Mouse (Mus musculus): ENCODE results near the gene Pla2g2e. TPM values are rescaled to one million over a fixed set of nuclear protein-coding genes. Genes with fewer than 3 reads are reported as not detected.
"Not testable (repeated sequence)": the region's sequence is repeated elsewhere in the genome, so short reads cannot be mapped to it uniquely, and the experiment has no call there.

The Pla2g2e gene
- polyA plus RNA-seq, 1 experiment from 2014 or later: not detected

DNA sequence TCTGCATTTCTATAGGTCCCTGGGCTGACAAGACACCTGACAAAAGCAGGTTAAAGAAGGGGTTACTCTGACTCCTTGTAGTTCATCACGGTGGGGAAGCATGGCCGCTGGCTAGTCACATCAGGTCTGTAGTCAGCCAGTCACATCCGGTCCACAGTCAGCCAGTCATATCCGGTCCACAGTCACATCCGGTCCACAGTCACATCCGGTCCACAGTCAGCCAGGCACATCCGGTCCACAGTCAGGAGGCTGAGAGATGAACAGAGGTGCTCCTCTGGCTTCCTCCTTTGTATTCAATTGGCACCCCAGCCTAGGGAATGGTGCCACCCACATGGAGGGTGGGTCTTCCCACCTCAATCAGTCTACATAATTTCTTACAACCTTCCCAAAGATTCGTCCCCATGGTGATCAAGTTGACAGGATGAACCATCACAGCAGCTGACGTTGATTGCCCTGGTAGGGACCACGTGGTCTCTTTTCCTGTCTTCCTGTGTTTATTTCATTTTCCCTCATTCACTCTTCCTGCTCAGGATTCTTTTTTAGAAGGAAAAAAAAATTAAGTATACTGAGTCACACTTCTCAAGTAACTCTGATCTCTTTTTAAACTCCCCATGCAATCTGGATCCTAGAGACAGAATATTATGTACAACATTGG, 14.3 kb upstream of the Pla2g2e start, which contains the start of gene Pla2g5:
TSS of gene Pla2g5 (minus strand) at position 139 of the 655 bp plus-strand sequence.
- no peaks in the 10 kb centered on the region for H3K9me3 ChIP-seq
- no peaks in the 10 kb centered on the region for H3K27me3 ChIP-seq (replicated peaks)
- no peaks in the 10 kb centered on the region for H3K36me3 ChIP-seq
- no peak within 1 kb of the TSS for H3K4me2 ChIP-seq
- no peak within 1 kb of the TSS for H3K9ac ChIP-seq
- H3K4me1 ChIP-seq: peaks cover 6% of the 10 kb centered on the region; the same call in 1 of the 2 replicates
- H3K27ac ChIP-seq: no peak within 1 kb of the TSS
- WGBS: 66% methylated on average over 10 of the region's 10 CpGs
- no peak within 1 kb of the TSS for H3K4me3 ChIP-seq (replicated peaks)
- ATAC-seq (ENCODE audit: insufficient read depth, low FRiP score, low read depth): no peak

DNA sequence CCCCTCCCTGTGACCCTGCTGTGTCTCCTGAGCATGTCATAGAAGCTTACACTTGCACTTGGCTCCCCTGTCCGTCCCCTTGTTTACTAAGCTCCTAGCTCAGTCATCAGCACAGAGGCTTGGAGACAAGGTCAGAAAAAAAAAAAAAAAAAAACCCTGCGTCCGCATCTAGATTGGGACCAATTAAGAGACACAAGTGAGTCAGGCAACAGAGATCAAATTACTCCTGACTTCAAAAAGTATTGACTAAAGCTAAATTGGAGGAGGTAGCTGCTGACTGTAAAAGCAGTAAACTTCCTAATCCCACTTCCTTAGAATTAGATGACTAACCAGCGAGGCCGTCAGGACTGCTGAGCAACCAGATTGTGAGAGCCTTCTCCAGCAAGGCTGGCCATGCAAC, 12.7 kb upstream of the Pla2g2e start:
- H3K4me2 ChIP-seq: no peak overlapping the region
- 45% methylated on average over 5 of the region's 5 CpGs for WGBS
- no peaks in the 10 kb centered on the region for H3K36me3 ChIP-seq
- H3K27me3 ChIP-seq (replicated peaks): no peaks in the 10 kb centered on the region
- H3K27ac ChIP-seq: no peak overlapping the region
- no peak overlapping the region for H3K4me3 ChIP-seq (replicated peaks)
- no peak for ATAC-seq (ENCODE audit: insufficient read depth, low FRiP score, low read depth)
- H3K9me3 ChIP-seq: no peaks in the 10 kb centered on the region
- H3K4me1 ChIP-seq: no peaks in the 10 kb centered on the region
- no peak overlapping the region for H3K9ac ChIP-seq

DNA sequence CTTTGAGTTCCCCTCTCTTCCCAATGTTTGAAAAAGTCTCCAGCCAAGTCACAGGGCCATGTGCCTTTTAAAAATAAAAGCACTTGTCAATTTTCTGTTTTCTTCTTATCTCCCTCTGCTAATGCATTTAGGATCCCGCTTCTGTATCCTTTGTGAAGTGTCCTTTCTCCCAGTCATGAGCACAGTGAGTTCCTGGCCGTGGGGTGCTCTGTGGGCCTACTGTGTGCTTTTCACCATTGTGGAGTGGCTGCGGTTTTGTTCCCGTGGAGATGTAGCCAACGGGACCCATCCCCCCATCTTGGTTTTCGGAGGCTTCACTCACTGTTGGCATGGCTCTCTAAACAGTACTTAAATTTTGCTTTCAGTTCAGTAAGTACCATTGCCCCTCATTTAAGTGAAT, 11.8 kb upstream of the Pla2g2e start:
- WGBS: 62% methylated on average over 6 of the region's 6 CpGs
- ATAC-seq (ENCODE audit: insufficient read depth, low FRiP score, low read depth): no peak
- H3K4me3 ChIP-seq (replicated peaks): no peak overlapping the region
- H3K9me3 ChIP-seq: no peaks in the 10 kb centered on the region
- no peaks in the 10 kb centered on the region for H3K36me3 ChIP-seq
- no peak overlapping the region for H3K27ac ChIP-seq
- no peak overlapping the region for H3K4me2 ChIP-seq
- H3K27me3 ChIP-seq (replicated peaks): no peaks in the 10 kb centered on the region
- no peak overlapping the region for H3K9ac ChIP-seq
- H3K4me1 ChIP-seq: no peaks in the 10 kb centered on the region

DNA sequence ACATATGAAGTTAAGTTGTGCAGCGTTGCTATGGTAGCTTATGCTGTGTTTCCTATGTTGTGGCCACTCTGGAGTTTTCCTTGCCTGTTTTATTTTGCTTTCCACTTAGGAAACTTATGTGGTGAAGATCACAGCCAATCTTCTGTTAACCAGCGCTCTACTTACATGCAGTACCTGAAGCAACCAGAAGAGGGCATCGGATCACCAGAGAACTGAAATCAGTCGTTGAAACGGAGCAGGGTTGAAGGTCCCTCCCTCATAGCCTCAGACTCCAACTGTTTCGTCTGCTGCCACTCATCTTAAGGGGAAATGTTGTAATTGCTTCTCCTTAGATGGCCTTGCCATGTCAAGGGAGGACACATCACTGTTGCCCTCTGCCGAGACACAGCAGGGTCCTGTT, 11.3 kb upstream of the Pla2g2e start:
- H3K36me3 ChIP-seq: no peaks in the 10 kb centered on the region
- no peak overlapping the region for H3K4me2 ChIP-seq
- H3K9ac ChIP-seq: no peak overlapping the region
- H3K27me3 ChIP-seq (replicated peaks): no peaks in the 10 kb centered on the region
- H3K4me1 ChIP-seq: no peaks in the 10 kb centered on the region
- no peak overlapping the region for H3K27ac ChIP-seq
- 9% methylated on average over 7 of the region's 7 CpGs for WGBS
- H3K9me3 ChIP-seq: no peaks in the 10 kb centered on the region
- no peak overlapping the region for H3K4me3 ChIP-seq (replicated peaks)
- no peak for ATAC-seq (ENCODE audit: insufficient read depth, low FRiP score, low read depth)

DNA sequence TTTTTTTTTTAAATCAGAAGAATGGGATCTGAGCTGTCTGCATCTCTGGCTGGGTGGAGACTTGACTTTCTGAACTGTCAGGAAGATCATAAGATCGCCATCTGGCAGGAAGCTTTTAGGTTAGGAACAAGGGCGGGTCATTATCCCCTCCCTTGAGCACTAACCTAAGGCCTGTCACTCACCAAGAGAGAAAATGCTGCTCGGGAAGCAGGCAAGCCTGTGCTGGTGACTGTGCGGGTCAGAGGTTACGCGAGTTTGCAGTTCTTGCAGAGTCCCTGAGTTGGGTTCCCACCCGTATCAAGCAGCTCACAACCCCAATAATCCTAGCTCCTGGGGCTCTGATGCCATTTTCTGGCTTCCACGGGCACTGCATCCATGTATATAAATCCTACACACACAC, 9.1 kb upstream of the Pla2g2e start:
- no peak for ATAC-seq (ENCODE audit: insufficient read depth, low FRiP score, low read depth)

DNA sequence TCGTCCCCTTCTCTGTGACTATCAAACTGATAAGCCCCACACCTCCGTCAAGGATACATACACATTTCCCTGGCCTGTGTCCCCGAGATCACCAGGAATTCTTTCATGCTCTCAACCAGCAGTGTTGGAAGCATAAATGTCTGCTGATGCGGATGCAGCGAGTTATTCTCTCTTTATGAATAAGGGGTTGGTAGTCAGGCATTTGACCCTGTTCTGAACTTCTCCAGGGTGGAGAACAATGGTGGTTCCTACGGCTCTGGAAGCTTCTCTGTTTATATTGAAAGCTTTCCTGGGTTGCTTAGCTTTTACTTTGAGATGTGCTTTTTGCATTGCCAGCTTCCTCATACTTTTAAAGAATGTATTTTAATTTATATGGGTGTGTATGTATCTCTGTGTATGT, 3.9 kb upstream of the Pla2g2e start, which contains the start of gene Gm13030:
TSS of gene Gm13030 (minus strand) at position 101 of the 400 bp plus-strand sequence.
- Histone ChIP-seq H3K4me2 (no peak within 1 kb of the TSS), H3K27me3 (replicated peaks) (no peaks in the 10 kb centered on the region), H3K36me3 (no peaks in the 10 kb centered on the region), H3K4me3 (replicated peaks) (no peak within 1 kb of the TSS), H3K27ac (no peak within 1 kb of the TSS), H3K9ac (no peak within 1 kb of the TSS), H3K4me1 (0 out of 2 replicates have a peak, but pooled peaks cover 2% of the 10 kb centered on the region), H3K9me3 (no peaks in the 10 kb centered on the region)
- no peak for ATAC-seq (ENCODE audit: insufficient read depth, low FRiP score, low read depth)
- 74% methylated on average over 6 of the region's 6 CpGs for WGBS

More for the DNA sequence above, 9.1 kb upstream of the Pla2g2e start:
- H3K36me3 ChIP-seq: no peaks in the 10 kb centered on the region
- H3K4me1 ChIP-seq: no peaks in the 10 kb centered on the region
- H3K27me3 ChIP-seq (replicated peaks): no peaks in the 10 kb centered on the region
- no peak overlapping the region for H3K9ac ChIP-seq
- no peak overlapping the region for H3K4me3 ChIP-seq (replicated peaks)
- WGBS: 54% methylated on average over 8 of the region's 8 CpGs
- no peaks in the 10 kb centered on the region for H3K9me3 ChIP-seq
- no peak overlapping the region for H3K27ac ChIP-seq
- H3K4me2 ChIP-seq: no peak overlapping the region

DNA sequence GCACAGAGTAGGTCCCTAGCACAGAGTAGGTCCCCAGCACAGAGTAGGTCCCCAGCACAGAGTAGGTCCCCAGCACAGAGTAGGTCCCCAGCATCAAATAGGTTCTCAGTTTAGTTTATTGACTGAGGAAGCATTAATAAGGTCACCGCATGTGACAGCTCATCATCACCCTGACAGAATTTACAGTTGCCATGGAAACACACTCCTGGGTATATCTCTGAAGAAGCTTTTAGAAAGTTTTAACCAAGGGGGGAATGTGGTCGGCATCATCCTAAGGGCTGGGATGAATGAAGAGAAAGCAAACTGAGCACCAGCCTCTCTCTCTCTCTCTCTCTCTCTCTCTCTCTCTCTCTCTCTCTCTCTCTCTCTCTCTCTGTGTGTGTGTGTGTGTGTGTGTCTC, 2.5 kb upstream of the Pla2g2e start:
- H3K9me3 ChIP-seq; H3K36me3 ChIP-seq; H3K4me1 ChIP-seq; H3K4me2 ChIP-seq; ATAC-seq (ENCODE audit: insufficient read depth, low FRiP score, low read depth); H3K27me3 ChIP-seq (replicated peaks); H3K4me3 ChIP-seq (replicated peaks); H3K27ac ChIP-seq; H3K9ac ChIP-seq: not testable (repeated sequence)
- WGBS: 76% methylated on average over 2 of the region's 2 CpGs

DNA sequence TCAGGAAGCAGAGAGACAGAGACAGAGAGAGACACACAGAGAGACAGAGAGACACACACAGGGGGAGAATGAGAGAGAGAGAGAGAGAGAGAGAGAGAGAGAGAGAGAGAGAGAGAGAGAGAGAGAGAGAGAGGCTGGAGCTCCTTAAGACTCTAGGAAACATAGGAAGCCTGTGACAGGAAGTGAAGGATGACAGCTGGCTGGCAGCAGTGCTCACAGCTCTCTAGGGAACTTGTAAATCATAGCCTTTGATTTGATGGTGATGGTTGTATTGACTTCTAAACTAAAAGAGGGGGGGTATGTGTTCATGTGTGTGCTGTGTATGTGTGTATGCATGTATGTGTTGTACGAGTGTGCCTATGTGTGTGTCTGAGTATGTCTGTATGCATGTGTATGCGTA, 1.8 kb upstream of the Pla2g2e start:
- peaks cover 5% of the 10 kb centered on the region; the same call in 1 of the 2 replicates for H3K27me3 ChIP-seq (replicated peaks)
- H3K9me3 ChIP-seq: no peaks in the 10 kb centered on the region
- no peak overlapping the region for H3K4me2 ChIP-seq

DNA sequence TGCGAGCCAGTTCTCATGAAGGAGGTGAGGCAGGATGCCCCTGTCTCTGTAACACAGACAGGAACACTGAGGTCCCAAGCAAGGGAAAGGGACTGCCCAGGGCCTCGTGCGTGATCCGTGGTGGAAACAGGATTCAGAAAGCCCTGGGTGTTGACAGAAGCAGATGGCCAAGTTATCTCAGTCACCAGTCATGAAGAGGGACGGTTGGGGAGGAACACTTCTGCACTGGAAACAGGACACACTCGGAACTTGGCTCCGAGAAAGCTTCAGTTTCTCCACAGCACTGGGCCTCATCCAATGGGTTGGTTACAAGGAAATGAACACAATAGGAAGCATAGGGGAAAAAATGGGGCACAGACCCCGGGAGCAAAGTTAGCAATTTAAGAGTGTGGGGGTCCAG, 1.0 kb downstream of the Pla2g2e start:
- H3K27ac ChIP-seq: no peak overlapping the region
- WGBS: 53% methylated on average over 8 of the region's 8 CpGs
- no peak overlapping the region for H3K9ac ChIP-seq
- no peak for ATAC-seq (ENCODE audit: insufficient read depth, low FRiP score, low read depth)
- peaks cover 6% of the 10 kb centered on the region for H3K4me1 ChIP-seq
- H3K4me2 ChIP-seq: no peak overlapping the region
- no peak overlapping the region for H3K4me3 ChIP-seq (replicated peaks)
- H3K36me3 ChIP-seq: no peaks in the 10 kb centered on the region
- peaks cover 8% of the 10 kb centered on the region; the same call in 1 of the 2 replicates for H3K27me3 ChIP-seq (replicated peaks)
- H3K9me3 ChIP-seq: no peaks in the 10 kb centered on the region

More for the DNA sequence above, 1.8 kb upstream of the Pla2g2e start:
- H3K9ac ChIP-seq: no peak overlapping the region
- no peak overlapping the region for H3K27ac ChIP-seq
- WGBS: 86% methylated on average over 2 of the region's 2 CpGs
- no peak overlapping the region for H3K4me3 ChIP-seq (replicated peaks)
- 0 out of 2 replicates have a peak, but pooled peaks have one; percentile 27 for ATAC-seq (ENCODE audit: insufficient read depth, low FRiP score, low read depth)
- H3K36me3 ChIP-seq: no peaks in the 10 kb centered on the region
- H3K4me1 ChIP-seq: peaks cover 2% of the 10 kb centered on the region; the same call in 1 of the 2 replicates

DNA sequence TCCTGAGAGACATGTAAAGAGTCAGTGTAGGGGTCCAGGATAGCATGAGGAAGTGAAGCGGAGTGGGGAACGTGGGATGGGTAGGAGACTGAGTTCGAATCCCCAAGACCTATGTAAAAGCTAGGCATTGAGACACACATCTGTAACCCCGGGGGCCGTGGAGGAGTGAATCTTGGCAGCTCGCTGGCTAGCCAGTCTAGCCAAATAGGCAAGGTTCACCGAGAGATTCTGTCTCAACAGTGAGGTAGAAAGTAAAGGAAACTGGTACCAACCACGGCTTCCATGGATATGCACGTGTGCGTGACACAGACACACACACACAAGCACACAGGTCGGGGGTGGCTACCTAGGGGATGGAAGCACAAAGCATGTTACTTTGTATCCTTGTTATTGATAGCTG, 2.1 kb downstream of the Pla2g2e start:
- peaks cover 6% of the 10 kb centered on the region for H3K4me1 ChIP-seq
- 82% methylated on average over 11 of the region's 11 CpGs for WGBS
- H3K9ac ChIP-seq: no peak overlapping the region
- H3K9me3 ChIP-seq: no peaks in the 10 kb centered on the region
- peaks cover 8% of the 10 kb centered on the region; the same call in 1 of the 2 replicates for H3K27me3 ChIP-seq (replicated peaks)
- H3K36me3 ChIP-seq: no peaks in the 10 kb centered on the region
- H3K27ac ChIP-seq: no peak overlapping the region
- H3K4me3 ChIP-seq (replicated peaks): no peak overlapping the region
- H3K4me2 ChIP-seq: no peak overlapping the region
- no peak for ATAC-seq (ENCODE audit: insufficient read depth, low FRiP score, low read depth)

DNA sequence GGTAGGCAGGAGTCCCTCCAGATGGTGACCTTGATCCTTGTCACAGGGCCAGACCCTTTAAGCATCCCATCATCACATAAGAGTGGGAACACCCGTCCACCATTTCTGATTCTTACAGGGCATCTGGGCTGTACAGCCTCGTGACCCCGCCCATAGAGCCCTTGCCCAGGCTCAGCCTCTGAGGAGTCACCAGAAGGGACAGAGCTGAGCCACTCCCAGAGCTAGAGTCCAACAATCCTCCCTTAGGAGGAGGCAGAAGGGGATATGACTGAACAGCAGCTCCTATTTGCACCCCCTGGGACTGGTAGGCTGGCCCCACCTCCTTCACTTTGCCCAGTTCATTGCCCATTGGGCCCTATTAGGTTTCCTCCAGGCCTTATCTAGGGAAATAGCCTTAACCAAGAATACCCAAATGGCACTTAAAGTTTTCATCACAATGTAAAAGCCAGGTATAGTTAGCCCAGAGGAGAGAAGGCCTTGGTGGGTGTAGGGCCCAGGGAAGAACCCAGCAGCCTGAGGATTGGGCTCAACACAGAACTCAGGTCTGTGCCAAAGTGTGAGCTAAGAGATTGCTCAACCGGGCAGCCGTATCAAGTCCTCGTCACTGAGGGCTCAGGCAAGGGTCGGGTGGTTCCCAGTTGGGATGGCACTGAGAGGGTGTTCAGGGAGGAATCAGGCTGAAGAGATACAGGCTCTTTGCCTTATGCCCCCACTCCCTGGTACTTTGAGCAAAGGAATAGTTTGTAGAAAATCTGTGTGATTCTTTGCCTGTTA, 3.3 kb downstream of the Pla2g2e start:
- Histone ChIP-seq H3K27me3 (replicated peaks) (peaks cover 8% of the 10 kb centered on the region; the same call in 1 of the 2 replicates), H3K9me3 (no peaks in the 10 kb centered on the region), H3K4me3 (replicated peaks) (no peak overlapping the region), H3K9ac (no peak overlapping the region), H3K4me1 (peaks cover 6% of the 10 kb centered on the region), H3K36me3 (no peaks in the 10 kb centered on the region), H3K4me2 (no peak overlapping the region), H3K27ac (no peak overlapping the region)
- WGBS: 83% methylated on average over 7 of the region's 7 CpGs
- ATAC-seq (ENCODE audit: insufficient read depth, low FRiP score, low read depth): no peak

DNA sequence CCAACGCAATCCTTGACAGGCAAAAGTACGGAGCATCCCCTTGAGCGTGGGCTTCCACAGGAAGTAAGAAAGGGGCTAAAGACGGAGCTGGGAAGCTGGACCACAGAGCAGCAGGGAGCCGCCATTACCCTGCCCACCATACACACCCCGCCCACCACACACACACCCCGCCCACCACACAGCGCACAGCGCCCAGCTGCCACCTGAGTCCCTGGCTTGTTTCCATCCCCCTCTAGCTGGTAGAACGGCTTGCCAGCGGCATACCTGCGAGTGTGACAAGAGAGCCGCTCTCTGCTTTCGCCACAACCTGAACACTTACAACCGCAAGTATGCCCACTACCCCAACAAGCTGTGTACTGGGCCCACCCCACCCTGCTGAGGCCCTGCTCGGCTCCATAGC, 4.4 kb downstream of the Pla2g2e start:
- H3K4me2 ChIP-seq: peak overlapping the region; percentile 43
- no peak overlapping the region for H3K9ac ChIP-seq
- WGBS: 9% methylated on average over 16 of the region's 16 CpGs
- H3K4me1 ChIP-seq: peaks cover 6% of the 10 kb centered on the region
- H3K36me3 ChIP-seq: no peaks in the 10 kb centered on the region
- ATAC-seq (ENCODE audit: insufficient read depth, low FRiP score, low read depth): 0 out of 2 replicates have a peak, but pooled peaks have one; percentile 11
- no peak overlapping the region for H3K27ac ChIP-seq
- peaks cover 8% of the 10 kb centered on the region; the same call in 1 of the 2 replicates for H3K27me3 ChIP-seq (replicated peaks)
- H3K9me3 ChIP-seq: no peaks in the 10 kb centered on the region
- H3K4me3 ChIP-seq (replicated peaks): no peak overlapping the region

Data from stomach, embryonic 15.5 days (tissue).